Mouse (Mus musculus) left cerebral cortex, postnatal 25 days (tissue): ENCODE measurements around the gene Ccl22. TPM values are rescaled to one million over a fixed set of nuclear protein-coding genes. Genes with fewer than 3 reads are reported as not detected.

Source experiments
- DNase-seq, 2 experiments: peaks; one replicate each; pipeline ENCODE4 v3.0.0; 2022; ENCODE audit warnings: low spot score in 2 of 2, mixed read lengths in 1 of 2
- intact Hi-C: fragments of 180-260 bp; cut with DNase I; formaldehyde crosslinking; loops from one replicate; pipeline ENCODE4 v1.15.1; 2025
- total RNA-seq, 2 experiments: library from RNA; stranded (reverse); gene quantifications; 2 replicates each; pipeline ENCODE4 v1.2.3; 2021

The Ccl22 gene
- total RNA-seq = under 1 TPM in 1 of 2 experiments, not detected in 1; 0.21 TPM

DNA sequence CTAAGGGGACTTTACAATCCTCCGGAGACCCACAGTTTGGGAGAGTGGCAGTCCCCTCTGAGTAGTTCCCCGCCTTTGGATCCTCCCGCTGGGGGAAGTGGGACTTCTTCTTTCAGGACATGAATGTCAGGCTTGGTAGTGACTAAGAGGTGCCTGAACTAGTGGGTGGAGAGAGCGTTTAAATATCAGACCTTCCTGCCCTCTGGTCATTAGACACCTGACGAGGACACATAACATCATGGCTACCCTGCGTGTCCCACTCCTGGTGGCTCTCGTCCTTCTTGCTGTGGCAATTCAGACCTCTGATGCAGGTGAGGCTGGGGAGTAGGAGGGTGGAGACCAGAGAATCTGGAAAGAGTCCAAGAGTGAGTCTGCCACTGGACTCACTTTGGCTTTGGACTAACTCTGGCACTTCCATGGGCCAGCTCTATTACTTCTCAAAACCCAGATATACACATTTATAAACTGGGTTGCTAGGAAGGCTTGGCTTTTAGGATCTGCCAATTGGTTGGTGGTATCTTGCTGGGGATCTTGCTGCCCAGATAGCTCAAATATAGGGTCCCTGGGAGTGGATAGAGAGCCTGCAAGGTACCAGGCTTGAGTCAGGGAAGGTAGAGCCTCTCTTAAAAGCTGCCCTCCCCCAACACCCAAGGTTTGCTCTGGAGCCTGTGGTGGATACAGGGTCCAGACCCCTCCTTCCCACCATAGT, at the start of gene Ccl22:
Ccl22 (plus strand) TSS at position 115 of the 709 bp plus-strand sequence.
- intact Hi-C loops = no loop called here

GRCm38 (mm10) chr8:94695994-94696384, 49.4 kb upstream of the Ccl22 start, which contains the start of gene Pllp:
Pllp (minus strand) TSS chr8:94696278.
- peak; percentile 31 to 54 for DNase-seq
- intact Hi-C loops = loop anchor here (2.0 kb wide), 1 partner anchor 163 kb away; the partner anchor contains the start of gene Cpne2

More for the DNA sequence above, at the start of gene Ccl22:
- no peak for DNase-seq

GRCm38 (mm10) chr8:94696566-94696965, 48.8 kb upstream of the Ccl22 start:
- peak in 1 of 2 experiments; percentile 1 for DNase-seq
- intact Hi-C loops = no loop called here

DNA sequence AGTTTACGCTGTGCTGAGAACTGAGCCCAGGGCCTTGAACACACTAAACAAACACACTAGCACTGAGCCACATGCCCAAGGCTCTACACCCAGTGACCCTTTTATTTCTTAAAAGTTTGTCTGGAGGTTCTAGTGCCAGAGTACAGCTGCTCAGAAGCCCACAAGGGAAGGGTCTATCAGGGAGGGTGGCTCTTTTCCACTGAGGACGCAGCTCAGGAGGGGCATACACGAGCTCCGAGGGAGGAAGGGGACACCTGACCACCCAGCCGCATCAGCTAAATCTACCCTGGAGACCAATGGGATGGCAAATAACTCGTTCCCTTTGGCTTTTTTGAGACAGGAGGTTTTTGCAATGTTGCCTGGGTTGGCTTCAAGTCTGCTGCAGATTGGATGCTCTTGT, 47.4 kb upstream of the Ccl22 start:
- intact Hi-C loops = no loop called here
- DNase-seq = no peak

- DNase-seq = peak in 1 of 2 experiments; percentile 74
- intact Hi-C loops = no loop called here
Measured at GRCm38 (mm10) chr8:94699366-94699765, 46.0 kb upstream of the Ccl22 start.

- intact Hi-C loops = loop anchor here (5.0 kb wide), 1 partner anchor 358 kb away; no protein-coding TSS in a partner anchor
Measured at GRCm38 (mm10) chr8:94700421-94700935, 44.9 kb upstream of the Ccl22 start.

DNA sequence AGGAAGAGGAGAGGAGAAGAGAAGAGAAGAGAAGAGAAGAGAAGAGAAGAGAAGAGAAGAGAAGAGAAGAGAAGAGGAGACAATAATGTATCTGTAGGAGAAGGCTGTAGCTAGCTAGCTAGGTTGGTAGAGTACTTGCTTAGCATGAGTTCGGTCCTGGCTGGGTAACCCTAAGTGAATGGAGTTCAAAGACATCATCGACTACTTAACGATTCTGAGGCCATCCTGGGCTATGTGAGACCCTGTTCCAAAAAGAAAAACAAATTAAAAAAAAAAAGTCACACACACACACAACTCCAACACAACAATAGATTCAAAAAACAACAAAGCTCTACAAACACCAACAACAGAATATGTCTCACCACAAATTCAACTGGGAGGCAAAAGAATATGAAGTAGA, 43.2 kb upstream of the Ccl22 start:
- no peak for DNase-seq
- intact Hi-C loops = loop anchor here (2.0 to 5.0 kb wide), 4 partner anchors 99 to 360 kb away; no protein-coding TSS in a partner anchor

More at GRCm38 (mm10) chr8:94700421-94700935, 44.9 kb upstream of the Ccl22 start:
- no peak for DNase-seq

DNA sequence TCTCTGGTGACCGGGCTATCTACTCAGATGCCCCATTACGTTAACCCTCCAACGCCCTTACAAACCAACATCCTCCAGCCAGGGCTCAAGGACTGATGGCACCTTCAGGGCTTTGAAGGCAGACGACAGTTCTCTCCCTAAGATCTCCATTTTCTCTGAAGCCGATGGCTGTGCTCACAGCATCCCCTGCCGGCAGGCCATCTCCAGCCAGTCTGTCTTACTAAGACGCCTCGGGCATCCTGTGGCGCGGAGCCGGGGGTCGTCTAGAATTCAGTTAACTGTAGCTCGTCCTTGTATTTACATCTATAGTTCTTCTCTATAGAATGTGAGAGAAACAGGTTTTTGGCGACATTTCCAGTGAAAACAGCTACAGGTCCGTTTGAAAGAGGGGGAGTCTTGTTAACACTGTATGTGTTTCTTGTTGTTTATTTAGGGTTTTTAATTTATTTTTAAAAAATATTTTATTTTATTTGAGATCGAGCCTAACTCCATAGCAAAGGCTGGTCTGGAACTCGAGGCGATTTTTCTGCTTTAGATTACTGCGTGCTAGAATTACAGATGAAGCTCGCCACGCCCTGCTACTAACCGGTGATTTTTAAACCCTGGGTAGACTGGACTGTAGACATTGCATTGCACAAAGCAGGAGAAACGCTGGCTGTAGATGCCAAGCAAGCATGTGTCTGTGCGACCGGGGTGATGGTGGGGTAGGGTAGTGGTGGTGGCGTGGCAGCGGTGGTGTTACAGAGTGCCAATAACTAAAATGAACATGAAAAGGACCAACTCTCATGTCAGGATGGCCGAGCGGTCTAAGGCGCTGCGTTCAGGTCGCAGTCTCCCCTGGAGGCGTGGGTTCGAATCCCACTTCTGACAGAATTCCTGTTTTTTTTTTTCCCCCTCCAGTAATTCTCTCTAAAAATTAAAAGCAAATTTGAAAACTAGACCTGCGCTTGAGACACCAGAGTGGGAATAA, 42.3 kb upstream of the Ccl22 start:
- DNase-seq = peak; percentile 81 to 88
- intact Hi-C loops = loop anchor here (2.0 to 5.0 kb wide), 4 partner anchors 100 to 361 kb away; no protein-coding TSS in a partner anchor

DNA sequence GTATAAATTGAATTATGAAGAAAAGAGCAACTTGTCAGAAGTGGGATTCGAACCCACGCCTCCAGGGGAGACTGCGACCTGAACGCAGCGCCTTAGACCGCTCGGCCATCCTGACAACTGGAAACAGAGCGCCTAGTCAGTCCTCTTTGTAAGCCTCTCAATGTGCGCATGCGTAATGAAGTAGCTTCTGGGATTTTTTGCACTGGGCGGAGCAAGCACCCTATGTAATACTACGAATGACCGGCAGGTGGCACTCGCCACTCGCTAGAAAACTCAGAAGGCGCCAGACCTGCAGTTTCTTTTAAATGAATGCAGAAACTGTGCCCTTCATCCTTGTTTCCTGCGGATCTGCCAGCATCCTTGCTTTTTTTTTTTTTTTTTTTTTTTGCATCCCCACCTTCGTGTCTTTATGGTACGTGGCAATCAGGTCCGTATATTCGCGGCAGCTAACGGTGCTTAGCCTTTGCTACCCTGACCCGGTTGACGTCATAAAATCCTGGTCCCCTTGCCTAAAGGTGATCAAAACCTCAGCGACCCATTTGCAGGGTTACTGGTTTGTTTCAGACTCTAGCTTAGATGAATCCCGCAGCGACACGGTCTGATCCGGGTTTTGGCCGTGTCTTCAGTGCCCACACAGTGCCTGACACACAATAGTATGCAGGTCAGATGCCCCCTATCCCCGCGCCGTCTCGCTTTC, 41.3 kb upstream of the Ccl22 start:
- intact Hi-C loops = loop anchor here (1.0 to 5.0 kb wide), 6 partner anchors 68 to 362 kb away; partner anchors contain the start of gene Cx3cl1
- DNase-seq = peak; percentile 99

DNA sequence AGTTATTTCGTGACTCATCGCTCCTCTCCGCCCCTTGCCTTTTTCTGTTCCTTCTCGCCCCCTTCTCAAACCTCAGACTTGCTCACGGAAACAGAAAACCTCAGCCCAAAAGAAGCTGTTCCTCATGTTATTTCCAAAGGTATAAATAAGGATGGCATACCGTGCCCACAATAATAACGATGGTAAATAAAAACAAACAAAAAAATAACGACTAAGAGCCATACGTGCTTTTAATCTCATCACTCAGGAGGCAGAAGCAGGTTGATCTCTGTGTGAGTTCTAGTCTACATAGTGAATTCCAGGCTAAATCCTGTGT, 40.8 kb upstream of the Ccl22 start:
- DNase-seq = no peak
- intact Hi-C loops = loop anchor here (1.0 to 5.0 kb wide), 3 partner anchors 68 to 362 kb away; partner anchors contain the start of gene Cx3cl1

DNA sequence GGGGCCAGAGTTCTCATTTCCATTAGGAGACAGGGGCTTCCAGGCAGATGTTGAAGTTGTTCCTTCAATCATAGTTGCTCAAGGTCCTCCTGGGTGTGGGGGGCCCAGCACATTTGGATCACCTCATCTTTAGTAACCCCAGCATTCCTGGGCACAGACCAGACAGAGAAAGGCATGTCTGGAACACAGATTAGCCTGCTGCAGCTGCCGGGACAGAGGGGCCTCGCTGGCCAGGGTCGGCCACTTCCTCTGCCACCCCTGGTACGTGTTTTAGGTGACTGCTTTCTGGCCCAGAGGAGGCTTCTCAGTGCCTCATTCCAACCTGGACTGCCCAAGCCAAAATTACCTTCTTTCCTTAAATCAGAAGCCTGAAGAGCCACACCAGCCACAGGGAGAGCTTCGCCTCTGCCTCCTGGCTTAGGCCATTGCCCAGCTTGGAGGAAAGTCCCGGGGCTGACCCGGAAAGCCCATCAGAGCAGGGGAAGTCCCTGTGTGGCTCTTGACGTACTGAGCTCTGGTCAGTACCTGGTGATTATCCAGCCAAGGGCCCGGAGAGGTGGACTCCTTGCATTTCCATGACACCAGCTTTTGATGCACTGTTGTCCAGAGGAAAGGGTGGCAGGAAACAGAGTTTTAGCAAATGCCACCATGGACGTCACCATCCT, 39.7 kb upstream of the Ccl22 start:
- no peak for DNase-seq
- intact Hi-C loops = no loop called here

- DNase-seq = no peak
- intact Hi-C loops = no loop called here
Measured at GRCm38 (mm10) chr8:94706732-94707395, 38.5 kb upstream of the Ccl22 start.

DNA sequence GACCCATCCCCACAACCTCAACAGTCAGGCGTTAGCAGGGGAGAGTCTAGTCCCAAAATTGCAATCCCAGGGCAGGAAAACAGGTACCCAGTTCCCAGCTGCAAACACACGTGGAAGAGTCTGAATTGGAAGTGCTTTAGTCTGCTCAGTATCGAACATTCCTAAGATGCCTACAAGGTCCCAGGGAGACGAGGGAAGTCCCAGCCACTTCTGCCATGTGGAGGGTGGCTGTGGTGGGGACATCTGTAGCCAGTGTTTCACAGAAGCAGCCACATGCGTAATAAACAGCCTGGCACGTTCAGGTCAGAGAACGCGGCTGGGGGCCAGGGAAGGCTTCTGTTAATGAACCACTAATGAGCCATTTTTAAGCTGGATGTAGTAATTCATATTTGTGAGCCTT, 35.1 kb upstream of the Ccl22 start:
- DNase-seq = no peak
- intact Hi-C loops = no loop called here

GRCm38 (mm10) chr8:94711160-94711718, 34.2 kb upstream of the Ccl22 start:
- DNase-seq = no peak
- intact Hi-C loops = no loop called here

GRCm38 (mm10) chr8:94714556-94714955, 30.8 kb upstream of the Ccl22 start:
- no peak for DNase-seq
- intact Hi-C loops = no loop called here

DNA sequence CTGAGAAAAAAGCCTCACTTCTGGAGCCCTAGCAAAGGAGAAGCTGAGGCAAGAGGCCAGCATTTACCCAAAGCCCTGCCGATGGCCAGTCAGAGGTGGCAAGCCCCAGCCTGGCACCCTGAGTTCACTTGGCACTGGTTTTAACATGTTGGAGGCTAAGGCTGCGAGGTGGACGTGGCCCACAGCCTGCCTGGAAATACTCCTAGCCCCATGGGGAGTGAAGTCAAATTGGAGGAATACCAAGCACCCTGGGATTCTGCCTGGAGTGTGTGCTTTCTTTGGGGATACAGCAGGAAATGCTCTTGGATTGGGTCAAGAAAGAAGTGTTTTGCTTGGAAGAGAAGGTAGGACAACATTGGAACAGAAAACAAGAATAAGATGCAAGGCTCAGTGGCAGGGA, 29.5 kb upstream of the Ccl22 start:
- DNase-seq = no peak
- intact Hi-C loops = no loop called here

DNA sequence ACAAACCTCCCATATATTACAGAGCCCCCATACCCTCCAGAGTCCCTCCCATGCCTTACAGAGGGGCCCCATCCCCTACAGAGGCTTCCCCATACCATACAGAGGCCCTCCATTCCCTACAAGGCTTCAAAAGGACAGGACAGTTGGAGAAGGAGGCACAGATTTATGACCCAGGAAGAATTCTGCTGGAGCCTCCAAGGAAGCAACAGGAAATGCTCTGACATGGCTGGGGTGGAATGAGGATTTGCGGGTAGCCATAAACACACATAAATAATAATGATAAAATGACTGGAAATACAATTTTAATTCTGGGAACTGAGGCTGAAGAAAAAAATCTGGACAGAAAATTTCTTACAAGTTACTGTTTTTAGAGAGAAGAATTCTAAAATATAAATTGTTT, 28.5 kb upstream of the Ccl22 start:
- intact Hi-C loops = no loop called here
- no peak for DNase-seq

- intact Hi-C loops = no loop called here
- DNase-seq = no peak
Measured at GRCm38 (mm10) chr8:94725998-94726397, 19.4 kb upstream of the Ccl22 start.
